Mouse (Mus musculus) adrenal gland, adult (tissue): ENCODE data around the gene Stoml3.

Experiments
- DNase-seq, 2 experiments: peaks; one replicate each; pipeline ENCODE4 v3.0.0; 2022 to 2023; ENCODE audit warnings: low spot score in 1 of 2; ENCODE audit not compliant: inconsistent age in 2 of 2

Stoml3 gene

GRCm38 (mm10) chr3:53488353-53488752, at the start of gene Stoml3:
Gene Stoml3, plus strand, starts transcription at chr3:53488653.
- no peak for DNase-seq

GRCm38 (mm10) chr3:53445540-53445939, 42.9 kb upstream of the Stoml3 start:
- no peak for DNase-seq

GRCm38 (mm10) chr3:53446801-53447200, 41.7 kb upstream of the Stoml3 start:
- DNase-seq = no peak

- DNase-seq = peak in 1 of 2 experiments; percentile 89
Measured at GRCm38 (mm10) chr3:53448208-53448607, 40.2 kb upstream of the Stoml3 start.

- peak in 1 of 2 experiments; percentile 1 for DNase-seq
Measured at GRCm38 (mm10) chr3:53450666-53451065, 37.8 kb upstream of the Stoml3 start.

- DNase-seq = peak in 1 of 2 experiments; percentile 2
Measured at GRCm38 (mm10) chr3:53452351-53452750, 36.1 kb upstream of the Stoml3 start.

GRCm38 (mm10) chr3:53453346-53453745, 35.1 kb upstream of the Stoml3 start:
- no peak for DNase-seq

GRCm38 (mm10) chr3:53454005-53454404, 34.4 kb upstream of the Stoml3 start:
- DNase-seq = peak in 1 of 2 experiments; percentile 0

GRCm38 (mm10) chr3:53454561-53454960, 33.9 kb upstream of the Stoml3 start:
- no peak for DNase-seq

GRCm38 (mm10) chr3:53454984-53455383, 33.5 kb upstream of the Stoml3 start:
- DNase-seq = no peak

- no peak for DNase-seq
Measured at GRCm38 (mm10) chr3:53457750-53458149, 30.7 kb upstream of the Stoml3 start.

- no peak for DNase-seq
Measured at GRCm38 (mm10) chr3:53460106-53460505, 28.3 kb upstream of the Stoml3 start.

- DNase-seq = no peak
Measured at GRCm38 (mm10) chr3:53462701-53463045, 25.8 kb upstream of the Stoml3 start.

GRCm38 (mm10) chr3:53463046-53463764, 25.2 kb upstream of the Stoml3 start, which contains the start of the genes Nhlrc3 and Proser1:
Gene Nhlrc3, minus strand, starts transcription at chr3:53463332.
Gene Proser1, plus strand, starts transcription at chr3:53463666.
- peak; percentile 97 to 98 for DNase-seq

- DNase-seq = no peak
Measured at GRCm38 (mm10) chr3:53463765-53464114, 24.7 kb upstream of the Stoml3 start.

GRCm38 (mm10) chr3:53464146-53464698, 24.2 kb upstream of the Stoml3 start:
- peak in 1 of 2 experiments; percentile 69 for DNase-seq

GRCm38 (mm10) chr3:53465330-53465729, 23.1 kb upstream of the Stoml3 start:
- peak in 1 of 2 experiments; percentile 56 for DNase-seq

GRCm38 (mm10) chr3:53466481-53466880, 22.0 kb upstream of the Stoml3 start:
- DNase-seq = no peak

- DNase-seq = peak; percentile 43 to 77
Measured at GRCm38 (mm10) chr3:53467356-53467755, 21.1 kb upstream of the Stoml3 start.

- DNase-seq = no peak
Measured at GRCm38 (mm10) chr3:53469650-53470049, 18.8 kb upstream of the Stoml3 start.

- DNase-seq = no peak
Measured at GRCm38 (mm10) chr3:53472061-53472460, 16.4 kb upstream of the Stoml3 start.

- DNase-seq = no peak
Measured at GRCm38 (mm10) chr3:53474179-53474578, 14.3 kb upstream of the Stoml3 start.

- DNase-seq = peak in 1 of 2 experiments; percentile 59
Measured at GRCm38 (mm10) chr3:53475889-53476288, 12.6 kb upstream of the Stoml3 start.
